Mouse (Mus musculus) liver, embryonic 11.5 days (tissue): ENCODE data around the gene Wnk2. TPM values are rescaled to one million over a fixed set of nuclear protein-coding genes. Genes with fewer than 3 reads are reported as not detected.

Experiments
- ATAC-seq: fragments of 200-750 bp; cut with Nextera tagmentation; replicated peaks from 2 replicates; pipeline ENCODE4 v1.8.0; 2017; ENCODE audit warnings: moderate number of reproducible peaks, mild to moderate bottlenecking, moderate TSS enrichment, moderate library complexity; ENCODE audit not compliant: low FRiP score
- DNase-seq: peaks from one replicate; pipeline ENCODE4 v3.0.0-alpha.2; 2017; ENCODE audit warnings: low spot score
- H3K27ac ChIP-seq: fragments of 300-500 bp; sonication (generic); 2 replicates; pipeline ENCODE4 v1.5.1; 2014; ENCODE audit warnings: mild to moderate bottlenecking, low read depth, low read length, control low read depth
- H3K27me3 ChIP-seq: fragments of 300-500 bp; sonication (generic); replicated peaks from 2 replicates; pipeline ENCODE4 v1.6.1; 2014; ENCODE audit warnings: low read length, mixed read lengths; ENCODE audit not compliant: control insufficient read depth, insufficient read depth
- H3K36me3 ChIP-seq: fragments of 300-500 bp; sonication (generic); 2 replicates; pipeline ENCODE4 v1.6.1; 2014; ENCODE audit warnings: mild to moderate bottlenecking, low read length, moderate library complexity, mixed read lengths; ENCODE audit not compliant: control insufficient read depth, insufficient read depth
- H3K4me1 ChIP-seq: fragments of 300-500 bp; sonication (generic); replicated peaks from 2 replicates; pipeline ENCODE4 v1.6.1; 2014; ENCODE audit warnings: low read length, mixed read lengths; ENCODE audit not compliant: control insufficient read depth, insufficient read depth
- H3K4me2 ChIP-seq: fragments of 300-500 bp; sonication (generic); 2 replicates; pipeline ENCODE4 v1.6.1; 2014; ENCODE audit warnings: mild to moderate bottlenecking, control low read depth, moderate library complexity
- H3K4me3 ChIP-seq: fragments of 300-500 bp; sonication (generic); 2 replicates; pipeline ENCODE4 v1.5.1; 2014; ENCODE audit warnings: low read depth, low read length, control low read depth
- H3K9ac ChIP-seq: fragments of 300-500 bp; sonication (generic); 2 replicates; pipeline ENCODE4 v1.6.1; 2014; ENCODE audit warnings: low read depth, low read length, control low read depth
- H3K9me3 ChIP-seq: fragments of 300-500 bp; sonication (generic); 2 replicates; pipeline ENCODE4 v1.6.1; 2016; ENCODE audit warnings: low read length, inconsistent platforms, mixed read lengths; ENCODE audit not compliant: control insufficient read depth
- WGBS: fragments of 180-500 bp; shearing (Covaris S2); extraction: QIAGEN DNeasy Blood & Tissue Kit; methylation state at CpG from one replicate; pipeline ENCODE4 v1.1.7; 2014; 5-methylcytosine and 5-hydroxymethylcytosine counted together
- polyA plus RNA-seq: library from polyadenylated mRNA; unstranded; fragments of >200 nt; fragmentation: Nextera tagmentation; extraction: Ambion mirVana; gene quantifications from 2 replicates; pipeline ENCODE4 v1.2.1, GENCODE M21; 2014

Wnk2 gene
- polyA plus RNA-seq, 1 experiment from 2014 or later = 0.45 TPM

- Histone ChIP-seq H3K4me1 (peaks cover 3% of the 10 kb centered on the region), H3K27ac (no peak overlapping the region), H3K9ac (no peak overlapping the region), H3K4me3 (no peak overlapping the region), H3K36me3 (no peaks in the 10 kb centered on the region), H3K27me3 (no peaks in the 10 kb centered on the region), H3K4me2 (no peak overlapping the region), H3K9me3 (no peaks in the 10 kb centered on the region)
- DNase-seq (no peak), ATAC-seq (no peak)
- WGBS = 63% methylated on average over 8 of the region's 8 CpGs
These were observed 118.9 kb downstream of the Wnk2 start for GRCm38 (mm10) chr13:49028757-49029539.

- Histone ChIP-seq H3K4me2 (no peak overlapping the region), H3K4me1 (peaks cover 3% of the 10 kb centered on the region), H3K27ac (no peak overlapping the region), H3K9ac (no peak overlapping the region), H3K36me3 (no peaks in the 10 kb centered on the region), H3K27me3 (no peaks in the 10 kb centered on the region), H3K4me3 (no peak overlapping the region), H3K9me3 (no peaks in the 10 kb centered on the region)
- no peak for DNase-seq
- 75% methylated on average over 8 of the region's 8 CpGs for WGBS
- no peak for ATAC-seq
These were observed 120.8 kb downstream of the Wnk2 start for GRCm38 (mm10) chr13:49027057-49027456.

GRCm38 (mm10) chr13:49025521-49025920 lies 122.3 kb downstream of the Wnk2 start:
- H3K4me1 ChIP-seq = peaks cover 3% of the 10 kb centered on the region
- no peaks in the 10 kb centered on the region for H3K36me3 ChIP-seq
- H3K4me2 ChIP-seq = no peak overlapping the region
- no peaks in the 10 kb centered on the region for H3K9me3 ChIP-seq
- no peak overlapping the region for H3K4me3 ChIP-seq
- H3K27ac ChIP-seq = no peak overlapping the region
- no peak overlapping the region for H3K9ac ChIP-seq
- ATAC-seq = no peak
- 38% methylated on average over 1 of the region's 1 CpGs for WGBS
- no peak for DNase-seq
- no peaks in the 10 kb centered on the region for H3K27me3 ChIP-seq

GRCm38 (mm10) chr13:49024763-49025162 lies 123.1 kb downstream of the Wnk2 start:
- Histone ChIP-seq H3K4me1 (peaks cover 3% of the 10 kb centered on the region), H3K4me3 (no peak overlapping the region), H3K36me3 (no peaks in the 10 kb centered on the region), H3K9me3 (no peaks in the 10 kb centered on the region), H3K9ac (no peak overlapping the region), H3K27me3 (no peaks in the 10 kb centered on the region), H3K27ac (no peak overlapping the region), H3K4me2 (peak overlapping the region; percentile 40)
- no peak for ATAC-seq
- DNase-seq = no peak
- WGBS = 13% methylated on average over 12 of the region's 12 CpGs

GRCm38 (mm10) chr13:49021693-49022092 lies 126.1 kb downstream of the Wnk2 start:
- H3K36me3 ChIP-seq = no peaks in the 10 kb centered on the region
- H3K9me3 ChIP-seq = 0 out of 2 replicates have a peak, but pooled peaks cover 5% of the 10 kb centered on the region
- H3K4me2 ChIP-seq = no peak overlapping the region
- DNase-seq = no peak
- H3K27ac ChIP-seq = no peak overlapping the region
- no peak overlapping the region for H3K9ac ChIP-seq
- no peak overlapping the region for H3K4me3 ChIP-seq
- no peak for ATAC-seq
- WGBS = 49% methylated on average over 3 of the region's 3 CpGs
- peaks cover 3% of the 10 kb centered on the region for H3K4me1 ChIP-seq
- no peaks in the 10 kb centered on the region for H3K27me3 ChIP-seq

GRCm38 (mm10) chr13:49020152-49020551 lies 127.7 kb downstream of the Wnk2 start:
- Histone ChIP-seq H3K4me3 (no peak overlapping the region), H3K27me3 (no peaks in the 10 kb centered on the region), H3K9me3 (0 out of 2 replicates have a peak, but pooled peaks cover 5% of the 10 kb centered on the region), H3K9ac (no peak overlapping the region), H3K4me1 (peaks cover 3% of the 10 kb centered on the region), H3K27ac (no peak overlapping the region), H3K36me3 (no peaks in the 10 kb centered on the region), H3K4me2 (no peak overlapping the region)
- WGBS = 49% methylated on average over 5 of the region's 5 CpGs
- ATAC-seq (peak; percentile 68), DNase-seq (no peak)

GRCm38 (mm10) chr13:49017375-49017774 lies 130.4 kb downstream of the Wnk2 start:
- ATAC-seq = no peak
- Histone ChIP-seq H3K4me2 (no peak overlapping the region), H3K4me1 (no peaks in the 10 kb centered on the region; the same call in 1 of the 2 replicates), H3K9ac (no peak overlapping the region), H3K36me3 (no peaks in the 10 kb centered on the region), H3K27me3 (no peaks in the 10 kb centered on the region; the same call in 1 of the 2 replicates), H3K9me3 (0 out of 2 replicates have a peak, but pooled peaks cover 5% of the 10 kb centered on the region), H3K27ac (no peak overlapping the region), H3K4me3 (no peak overlapping the region)
- DNase-seq = no peak
- WGBS = 91% methylated on average over 1 of the region's 1 CpGs

GRCm38 (mm10) chr13:49016311-49016761 lies 131.5 kb downstream of the Wnk2 start:
- Histone ChIP-seq H3K27ac (no peak overlapping the region), H3K9ac (no peak overlapping the region)

More at GRCm38 (mm10) chr13:49016311-49016761, 131.5 kb downstream of the Wnk2 start:
- ATAC-seq = no peak
- Histone ChIP-seq H3K4me2 (peak overlapping the region; percentile 51), H3K27me3 (no peaks in the 10 kb centered on the region; the same call in 1 of the 2 replicates), H3K36me3 (no peaks in the 10 kb centered on the region), H3K4me1 (no peaks in the 10 kb centered on the region; the same call in 1 of the 2 replicates), H3K4me3 (0 out of 2 replicates have a peak overlapping the region, but pooled peaks have one; percentile 7), H3K9me3 (0 out of 2 replicates have a peak, but pooled peaks cover 5% of the 10 kb centered on the region)
- DNase-seq = peak; percentile 42
- 31% methylated on average over 16 of the region's 16 CpGs for WGBS
